Mouse (Mus musculus) thymus, adult 2 months (tissue): ENCODE data around the gene Dppa5a.
"Not testable (repeated sequence)": the region's sequence is repeated elsewhere in the genome, so short reads cannot be mapped to it uniquely, and the experiment has no call there.

Experiments used
- CTCF ChIP-seq: fragments of 200-500 bp; IDR thresholded peaks from 2 replicates; pipeline ENCODE4 v1.5.1; 2012; ENCODE audit warnings: mild to moderate bottlenecking, control low read depth, low read length, moderate library complexity, borderline replicate concordance; ENCODE audit not compliant: control insufficient read depth, poor library complexity, insufficient read depth; ENCODE audit errors: extremely low read depth
- POLR2A ChIP-seq: fragments of 200-500 bp; IDR thresholded peaks from 2 replicates; pipeline ENCODE4 v1.6.1; 2012; ENCODE audit warnings: mild to moderate bottlenecking, low read length, control low read depth, moderate library complexity; ENCODE audit not compliant: control insufficient read depth, poor library complexity, insufficient read depth; ENCODE audit errors: extremely low read depth

DNA sequence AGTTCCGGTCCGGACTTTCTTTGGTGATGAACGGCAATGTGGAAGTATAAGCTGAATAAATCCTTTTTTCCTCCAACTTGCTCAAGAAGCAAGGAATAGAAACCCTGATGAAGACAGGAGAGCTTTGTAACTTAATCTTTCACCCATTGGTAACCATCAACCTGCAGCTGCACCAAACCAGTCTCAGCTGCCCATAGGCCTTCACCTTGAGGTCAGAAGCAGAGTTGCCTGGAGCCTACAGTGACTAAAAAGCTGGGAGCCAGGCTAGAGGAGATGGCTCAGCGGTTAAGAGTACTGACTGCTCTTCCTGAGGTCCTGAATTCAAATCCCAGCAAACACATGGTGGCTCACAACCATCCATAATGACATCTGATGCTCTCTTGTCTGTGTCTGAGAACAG is 25.5 kb downstream of the Dppa5a start:
- TF ChIP-seq CTCF, POLR2A: not testable (repeated sequence)
